Mouse (Mus musculus) right cerebral cortex, postnatal 14 days (tissue): Measurements from ENCODE around the gene Gm45234.

ENCODE experiments used
- DNase-seq: peaks from one replicate; pipeline ENCODE4 v3.0.0; 2022

Gm45234 gene

DNA sequence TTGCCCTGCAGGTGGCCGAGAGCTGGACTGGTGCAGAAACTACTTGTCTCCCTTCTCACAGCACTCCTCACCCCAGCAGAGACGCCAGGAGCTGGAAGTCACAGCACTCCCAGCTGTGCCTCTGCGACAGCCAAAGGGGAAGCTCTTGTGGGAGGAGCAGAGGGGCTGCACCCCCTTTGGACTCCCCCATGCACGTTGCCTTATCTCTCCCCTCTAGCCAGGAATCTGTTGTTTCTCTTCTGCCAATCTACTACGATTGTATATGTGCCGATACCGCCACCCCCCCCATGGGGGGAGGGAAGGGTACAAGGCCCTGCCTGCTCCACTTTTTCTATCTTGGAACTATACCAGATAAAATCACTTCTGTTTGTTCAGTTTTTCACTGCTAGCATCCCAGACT lies 52.0 kb downstream of the Gm45234 start:
- DNase-seq = no peak

DNA sequence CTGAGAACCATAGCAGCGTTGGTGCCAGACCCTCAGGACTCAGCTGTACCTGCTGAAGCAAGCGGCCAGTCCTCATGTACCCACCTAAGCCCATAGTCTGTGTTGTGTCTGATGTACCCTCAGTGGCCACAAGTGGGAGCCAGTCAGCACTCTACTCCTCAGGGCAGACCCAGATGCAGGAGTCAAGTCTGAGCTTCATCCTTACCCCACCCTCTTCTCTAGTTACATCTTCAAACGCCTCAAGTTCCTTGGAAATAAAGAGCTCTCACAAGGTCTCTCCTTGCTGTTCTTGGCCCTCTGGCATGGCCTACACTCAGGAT lies 53.1 kb downstream of the Gm45234 start:
- DNase-seq = peak; percentile 75

DNA sequence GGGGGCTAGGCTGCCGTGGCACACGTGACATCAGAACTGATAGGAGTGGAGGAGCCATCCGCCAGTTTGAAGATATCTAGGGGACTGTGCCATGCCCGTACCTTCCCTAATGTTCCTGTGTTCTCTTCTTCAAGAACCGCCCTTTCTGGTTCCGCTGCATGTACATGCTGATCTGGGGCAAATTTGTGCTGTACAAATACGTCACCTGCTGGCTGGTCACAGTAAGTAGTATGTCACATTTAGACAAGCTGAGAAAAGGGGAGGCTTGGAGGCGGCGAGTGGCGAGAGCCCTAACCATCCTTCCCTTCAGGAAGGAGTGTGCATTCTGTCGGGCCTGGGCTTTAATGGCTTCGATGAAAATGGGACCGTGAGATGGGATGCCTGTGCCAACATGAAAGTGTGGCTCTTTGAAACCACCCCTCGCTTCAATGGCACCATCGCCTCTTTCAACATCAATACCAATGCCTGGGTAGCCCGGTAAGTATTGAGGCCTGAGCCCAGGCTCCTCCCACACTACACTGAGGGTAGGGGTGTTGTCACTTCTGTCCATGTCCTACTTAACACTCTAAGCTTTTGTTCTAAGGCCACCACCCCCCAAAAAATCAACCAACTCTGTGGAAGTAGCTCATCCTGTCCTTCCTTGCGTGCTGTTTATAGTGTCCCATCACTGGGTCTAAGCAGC lies 53.6 kb downstream of the Gm45234 start:
- DNase-seq = no peak

DNA sequence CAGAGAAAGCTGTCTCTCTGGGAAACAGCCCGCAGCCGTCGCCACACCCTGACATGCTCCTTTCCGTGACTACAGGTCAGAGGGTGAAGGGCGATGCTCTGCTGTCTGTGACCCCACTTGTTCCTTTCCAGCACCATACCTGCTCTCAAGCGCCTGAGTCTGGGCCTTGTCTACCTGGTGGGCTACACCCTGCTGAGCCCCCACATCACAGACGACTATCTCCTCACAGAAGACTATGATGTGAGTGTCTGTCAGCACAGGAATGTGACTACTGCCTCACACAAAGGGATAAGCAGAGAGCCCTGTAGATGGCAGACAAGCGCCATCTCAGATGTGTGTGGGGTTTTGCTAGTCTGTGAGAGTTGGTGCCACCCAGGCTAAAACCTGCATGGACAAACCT lies 54.5 kb downstream of the Gm45234 start:
- DNase-seq = no peak

DNA sequence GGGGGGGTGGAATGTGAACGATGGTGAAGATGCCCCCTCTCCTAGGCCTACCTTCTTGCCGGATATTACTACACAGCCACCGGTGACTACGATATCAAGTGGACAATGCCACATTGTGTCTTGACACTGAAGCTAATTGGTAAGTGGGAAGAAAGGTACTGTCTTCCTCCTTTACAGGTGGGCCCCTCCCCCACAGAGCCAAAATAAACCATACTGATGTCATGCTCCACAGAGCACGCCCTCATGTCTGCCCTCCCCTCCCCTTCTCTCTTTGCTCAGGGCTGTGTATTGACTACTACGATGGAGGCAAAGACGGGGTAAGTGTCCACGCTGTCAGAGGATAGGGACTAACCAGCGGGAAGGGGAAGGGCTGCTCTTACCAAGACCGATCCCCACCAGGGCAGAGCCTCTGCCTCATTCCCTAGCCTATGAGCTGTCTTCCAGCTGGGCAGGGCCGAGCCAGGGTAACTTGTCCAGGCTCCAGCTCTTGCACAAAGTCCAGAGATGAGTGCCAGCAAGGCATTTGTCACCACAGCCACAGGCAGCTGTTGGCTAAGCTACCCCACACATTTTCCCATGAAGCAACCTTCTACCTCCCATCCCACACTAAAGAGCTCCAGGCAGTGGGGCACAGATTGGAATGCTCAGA lies 55.7 kb downstream of the Gm45234 start:
- DNase-seq = no peak

DNA sequence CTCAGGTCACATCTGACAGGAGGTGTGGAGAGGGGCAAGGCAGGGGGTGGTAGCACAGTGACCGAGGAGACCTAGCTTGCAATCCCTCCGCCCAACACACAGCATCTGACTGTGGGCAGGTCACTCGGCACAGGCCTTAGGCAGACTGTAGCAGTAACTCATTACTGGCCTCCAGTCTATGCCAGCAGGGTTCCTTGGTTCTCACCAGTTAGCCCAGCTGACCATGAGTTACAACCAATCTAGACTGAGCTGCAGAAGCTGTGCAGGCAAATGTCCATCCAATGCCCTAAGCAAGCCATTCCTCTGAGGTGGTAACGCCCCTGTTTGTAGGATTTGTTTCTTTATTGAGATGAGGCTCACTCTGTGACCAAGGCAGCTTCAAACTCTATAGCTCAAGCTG lies 56.5 kb downstream of the Gm45234 start:
- DNase-seq = no peak

DNA sequence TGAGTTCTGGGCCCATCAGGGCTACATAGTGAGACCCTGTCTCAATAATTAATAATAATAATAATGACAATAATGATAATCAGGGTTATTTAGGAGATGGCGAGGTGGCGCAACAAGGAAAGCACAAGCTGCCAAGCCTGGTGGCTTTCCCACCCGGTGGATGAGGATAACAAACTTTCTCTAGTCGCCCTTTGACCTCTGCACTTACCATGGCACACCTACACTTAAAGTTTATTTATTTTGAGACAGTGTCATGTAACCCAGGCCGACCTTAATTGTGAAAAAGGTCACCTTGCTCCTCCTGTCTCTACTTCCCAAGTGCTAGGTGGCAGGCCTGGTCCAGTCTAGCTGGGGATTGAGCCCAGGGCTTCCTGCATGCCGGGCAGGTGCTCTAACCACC lies 57.1 kb downstream of the Gm45234 start:
- DNase-seq = no peak

DNA sequence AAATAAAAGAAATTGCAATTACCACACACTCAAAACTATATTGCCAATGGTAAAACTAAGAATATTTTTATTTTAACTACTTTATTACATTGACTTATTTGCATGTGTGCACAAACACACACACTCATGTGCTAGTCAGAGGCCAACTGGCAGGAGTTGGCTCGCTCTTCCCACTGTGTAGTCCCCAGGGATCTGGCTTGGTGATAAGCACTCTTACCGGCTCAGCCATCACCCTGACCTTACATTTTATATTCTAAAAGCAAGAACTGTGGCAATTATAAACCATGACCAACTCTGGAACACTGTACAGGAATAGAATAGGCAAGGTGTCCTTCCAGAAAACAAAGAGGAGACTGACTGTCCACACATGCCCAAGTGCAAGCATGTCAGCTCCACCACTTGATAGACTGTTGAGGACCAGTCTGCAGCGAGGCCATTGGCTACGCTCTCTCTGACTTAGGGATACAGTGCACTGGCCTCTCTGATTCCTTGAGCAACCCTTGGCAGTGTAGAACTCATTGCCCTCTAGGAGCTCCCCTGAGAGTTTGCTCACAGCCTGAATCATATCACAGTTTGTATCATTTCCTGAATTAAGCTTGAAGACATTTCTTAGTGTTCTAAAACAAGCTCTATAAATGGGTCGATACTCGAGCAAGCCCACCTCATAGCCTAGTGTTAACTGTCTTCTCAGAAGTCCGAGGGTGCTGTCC lies 59.2 kb downstream of the Gm45234 start:
- no peak for DNase-seq

DNA sequence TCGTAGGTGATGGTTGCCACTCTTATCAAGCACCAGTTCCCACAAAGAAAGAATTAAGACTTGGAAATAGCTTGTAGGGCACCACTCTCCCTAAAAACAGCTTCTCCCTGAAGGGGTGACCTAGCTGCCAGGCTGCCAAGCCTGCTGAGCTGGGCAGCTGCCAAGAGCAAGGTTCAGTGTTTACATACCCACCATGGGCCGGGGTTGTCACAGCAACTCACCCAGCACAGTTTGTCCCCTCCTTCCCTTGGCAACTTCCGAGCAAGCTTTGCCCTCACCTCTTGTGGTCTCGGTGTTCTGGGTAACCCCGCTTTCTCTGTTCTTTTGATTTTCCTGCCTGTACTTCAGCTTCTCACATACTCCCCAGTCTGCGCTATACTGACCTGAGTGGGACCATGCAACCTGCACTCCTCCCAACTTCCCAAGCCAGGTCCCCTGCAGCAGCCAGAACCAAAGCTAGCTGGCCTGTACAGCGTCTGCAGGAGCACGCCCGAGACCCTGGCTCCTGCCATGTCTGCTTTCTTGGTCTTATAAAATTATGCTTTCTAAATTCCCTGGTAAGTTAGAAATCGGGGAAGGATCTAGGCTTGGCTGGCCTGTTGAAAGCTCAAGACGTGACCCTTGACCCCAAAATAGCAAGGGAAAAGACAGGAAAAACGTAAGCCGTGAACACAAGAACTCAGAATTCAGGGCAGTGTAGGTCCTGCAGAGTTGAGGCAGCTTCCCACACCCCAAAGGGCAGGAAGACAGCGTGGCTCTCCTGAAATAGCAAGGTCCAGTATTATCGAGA lies 61.5 kb downstream of the Gm45234 start:
- DNase-seq = peak; percentile 64

DNA sequence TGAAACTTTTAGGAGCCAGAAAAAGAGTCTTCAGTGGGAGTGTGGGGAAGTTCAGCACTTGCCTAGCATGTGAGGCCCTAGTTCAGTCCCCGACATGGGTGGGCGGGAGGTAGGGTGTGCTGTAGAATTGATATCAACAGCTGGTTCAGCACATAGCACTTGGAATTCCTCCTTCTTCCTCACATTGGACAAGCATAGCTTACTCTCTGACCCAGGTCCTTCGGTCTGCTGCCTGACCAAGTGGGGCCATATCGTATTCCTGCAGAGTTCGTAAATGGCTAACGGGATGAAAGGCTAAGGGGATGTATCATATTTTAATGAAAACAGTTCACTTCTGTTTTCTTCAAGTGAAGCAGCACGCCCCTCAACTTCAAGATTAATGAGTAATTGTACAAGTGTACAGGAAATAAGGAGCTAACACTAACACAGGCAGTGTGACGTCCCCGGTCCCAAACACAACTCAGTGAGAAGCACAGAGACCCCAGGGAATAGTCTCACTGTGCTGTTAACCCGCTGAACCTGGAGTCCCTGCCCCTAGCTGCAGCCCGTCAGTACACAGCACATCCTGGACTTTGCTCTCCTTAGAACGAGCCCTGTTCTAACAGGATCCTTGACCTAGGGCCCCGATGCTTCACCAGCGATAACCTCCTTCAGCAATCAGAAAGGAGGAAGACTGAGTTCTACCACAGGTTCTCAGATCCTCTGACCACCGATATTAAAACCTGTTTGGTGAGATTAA lies 62.4 kb downstream of the Gm45234 start:
- no peak for DNase-seq

DNA sequence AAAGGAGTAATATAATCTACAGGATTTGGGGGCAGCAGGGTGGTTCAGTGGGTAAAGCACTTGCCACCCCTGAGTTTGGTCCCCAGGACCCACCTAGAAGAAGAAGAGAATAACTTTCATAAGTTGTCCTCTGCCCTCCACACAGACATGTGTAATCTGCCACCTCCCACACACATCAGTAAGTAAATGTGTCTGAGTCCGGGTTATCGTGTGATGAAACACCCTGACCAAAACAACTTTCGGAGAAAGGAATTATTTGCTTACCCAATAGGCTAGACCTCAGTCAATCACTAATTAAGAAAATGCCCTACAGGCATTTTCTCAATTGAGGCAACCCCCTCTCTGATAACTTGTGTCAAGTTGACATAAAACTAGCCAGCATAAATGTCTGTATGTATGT lies 65.3 kb downstream of the Gm45234 start:
- DNase-seq = no peak
